Mouse (Mus musculus): ENCODE measurements around the gene Gm20721. TPM values are rescaled to one million over a fixed set of nuclear protein-coding genes. Genes with fewer than 3 reads are reported as not detected.

Gene Gm20721
- polyA plus RNA-seq, 1 experiment from 2014 or later: 9.6 TPM

GRCm38 (mm10) chr2:174288673-174289430, 57.7 kb downstream of the Gm20721 start:
- ATAC-seq (no peak), DNase-seq (ENCODE audit: low spot score) (no peak)
- H3K9me3 ChIP-seq (ENCODE audit: low read length): no peaks in the 10 kb centered on the region
- H3K4me3 ChIP-seq (ENCODE audit: low read depth, low read length): no peak overlapping the region
- no peak overlapping the region for H3K9ac ChIP-seq (replicated peaks; ENCODE audit: low read depth)
- no peak for TF ChIP-seq CTCF (IDR thresholded peaks at IDR 0.05)
- no peak for TF ChIP-seq EP300 (IDR thresholded peaks at IDR 0.05)
- H3K4me2 ChIP-seq (replicated peaks; ENCODE audit: low read depth, low read length): no peak overlapping the region
- no peaks in the 10 kb centered on the region for H3K36me3 ChIP-seq (ENCODE audit: insufficient read depth, low read length)
- peaks cover 23% of the 10 kb centered on the region for H3K27me3 ChIP-seq (replicated peaks; ENCODE audit: insufficient read depth, low read length)
- 45% methylated on average over 12 of the region's 12 CpGs for WGBS
- no peaks in the 10 kb centered on the region; the same call in 1 of the 2 replicates for H3K4me1 ChIP-seq (ENCODE audit: insufficient read depth, low read depth, low read length)
- no peak overlapping the region for H3K27ac ChIP-seq (ENCODE audit: low read length)

- no peak overlapping the region for H3K4me3 ChIP-seq (ENCODE audit: low read depth, low read length)
- no peak overlapping the region for H3K4me2 ChIP-seq (replicated peaks; ENCODE audit: low read depth, low read length)
- no peak overlapping the region for H3K27ac ChIP-seq (ENCODE audit: low read length)
- H3K4me1 ChIP-seq (ENCODE audit: insufficient read depth, low read depth, low read length): no peaks in the 10 kb centered on the region; the same call in 1 of the 2 replicates
- TF ChIP-seq EP300 (IDR thresholded peaks at IDR 0.05) (no peak), CTCF (IDR thresholded peaks at IDR 0.05) (no peak)
- no peak overlapping the region for H3K9ac ChIP-seq (replicated peaks; ENCODE audit: low read depth)
- H3K36me3 ChIP-seq (ENCODE audit: insufficient read depth, low read length): no peaks in the 10 kb centered on the region
- no peak for DNase-seq (ENCODE audit: low spot score)
- H3K9me3 ChIP-seq (ENCODE audit: low read length): no peaks in the 10 kb centered on the region
- WGBS: 43% methylated on average over 7 of the region's 7 CpGs
- H3K27me3 ChIP-seq (replicated peaks; ENCODE audit: insufficient read depth, low read length): peaks cover 23% of the 10 kb centered on the region
- ATAC-seq: no peak
These were observed 58.6 kb downstream of the Gm20721 start for GRCm38 (mm10) chr2:174287921-174288320.

GRCm38 (mm10) chr2:174285921-174286470, 60.5 kb downstream of the Gm20721 start:
- Histone ChIP-seq H3K4me1 (ENCODE audit: insufficient read depth, low read depth, low read length) (no peaks in the 10 kb centered on the region), H3K9me3 (ENCODE audit: low read length) (no peaks in the 10 kb centered on the region), H3K27ac (ENCODE audit: low read length) (no peak overlapping the region), H3K27me3 (replicated peaks; ENCODE audit: insufficient read depth, low read length) (peaks cover 26% of the 10 kb centered on the region), H3K9ac (replicated peaks; ENCODE audit: low read depth) (no peak overlapping the region), H3K4me3 (ENCODE audit: low read depth, low read length) (peak overlapping the region; percentile 20; the same call in 1 of the 2 replicates), H3K36me3 (ENCODE audit: insufficient read depth, low read length) (no peaks in the 10 kb centered on the region), H3K4me2 (replicated peaks; ENCODE audit: low read depth, low read length) (no peak overlapping the region)
- ATAC-seq (no peak), DNase-seq (ENCODE audit: low spot score) (no peak)
- TF ChIP-seq CTCF (IDR thresholded peaks at IDR 0.05) (no peak), EP300 (IDR thresholded peaks at IDR 0.05) (no peak)
- WGBS: 55% methylated on average over 34 of the region's 34 CpGs

- 43% methylated on average over 58 of the region's 58 CpGs for WGBS
- no peak for TF ChIP-seq CTCF (IDR thresholded peaks at IDR 0.05)
- TF ChIP-seq EP300 (IDR thresholded peaks at IDR 0.05): no peak
- peak; percentile 21; the same call in 1 of the 2 replicates for ATAC-seq
- Histone ChIP-seq H3K4me1 (ENCODE audit: insufficient read depth, low read depth, low read length) (no peaks in the 10 kb centered on the region), H3K4me2 (replicated peaks; ENCODE audit: low read depth, low read length) (peak overlapping the region; percentile 30), H3K27ac (ENCODE audit: low read length) (no peak overlapping the region), H3K9ac (replicated peaks; ENCODE audit: low read depth) (no peak overlapping the region), H3K9me3 (ENCODE audit: low read length) (no peaks in the 10 kb centered on the region), H3K4me3 (ENCODE audit: low read depth, low read length) (peak overlapping the region; percentile 20; the same call in 1 of the 2 replicates), H3K27me3 (replicated peaks; ENCODE audit: insufficient read depth, low read length) (peaks cover 26% of the 10 kb centered on the region), H3K36me3 (ENCODE audit: insufficient read depth, low read length) (no peaks in the 10 kb centered on the region)
- no peak for DNase-seq (ENCODE audit: low spot score)
These were observed 61.6 kb downstream of the Gm20721 start for GRCm38 (mm10) chr2:174284807-174285457.

GRCm38 (mm10) chr2:174284011-174284410, 62.5 kb downstream of the Gm20721 start, which contains the start of gene Gnas:
Gene Gnas (plus strand): TSS chr2:174284320.
- peak within 1 kb of the TSS; percentile 30 for H3K4me2 ChIP-seq (replicated peaks; ENCODE audit: low read depth, low read length)
- TF ChIP-seq EP300 (IDR thresholded peaks at IDR 0.05): no peak
- TF ChIP-seq CTCF (IDR thresholded peaks at IDR 0.05): peak; percentile 71
- H3K27me3 ChIP-seq (replicated peaks; ENCODE audit: insufficient read depth, low read length): peaks cover 26% of the 10 kb centered on the region
- H3K9me3 ChIP-seq (ENCODE audit: low read length): no peaks in the 10 kb centered on the region
- WGBS: 44% methylated on average over 19 of the region's 19 CpGs
- peak within 1 kb of the TSS; percentile 20; the same call in 1 of the 2 replicates for H3K4me3 ChIP-seq (ENCODE audit: low read depth, low read length)
- no peak within 1 kb of the TSS for H3K9ac ChIP-seq (replicated peaks; ENCODE audit: low read depth)
- H3K36me3 ChIP-seq (ENCODE audit: insufficient read depth, low read length): no peaks in the 10 kb centered on the region
- no peaks in the 10 kb centered on the region for H3K4me1 ChIP-seq (ENCODE audit: insufficient read depth, low read depth, low read length)
- no peak for DNase-seq (ENCODE audit: low spot score)
- ATAC-seq: peak; percentile 44; the same call in 1 of the 2 replicates
- H3K27ac ChIP-seq (ENCODE audit: low read length): no peak within 1 kb of the TSS

- Histone ChIP-seq H3K36me3 (ENCODE audit: insufficient read depth, low read length) (no peaks in the 10 kb centered on the region), H3K4me2 (replicated peaks; ENCODE audit: low read depth, low read length) (peak overlapping the region; percentile 30; the same call in 1 of the 2 replicates), H3K9ac (replicated peaks; ENCODE audit: low read depth) (no peak overlapping the region), H3K4me3 (ENCODE audit: low read depth, low read length) (no peak overlapping the region), H3K27me3 (replicated peaks; ENCODE audit: insufficient read depth, low read length) (peaks cover 26% of the 10 kb centered on the region), H3K4me1 (ENCODE audit: insufficient read depth, low read depth, low read length) (no peaks in the 10 kb centered on the region), H3K9me3 (ENCODE audit: low read length) (no peaks in the 10 kb centered on the region), H3K27ac (ENCODE audit: low read length) (no peak overlapping the region)
- DNase-seq (ENCODE audit: low spot score) (no peak), ATAC-seq (no peak)
- no peak for TF ChIP-seq EP300 (IDR thresholded peaks at IDR 0.05)
- TF ChIP-seq CTCF (IDR thresholded peaks at IDR 0.05): no peak
- 63% methylated on average over 11 of the region's 11 CpGs for WGBS
These were observed 63.2 kb downstream of the Gm20721 start for GRCm38 (mm10) chr2:174283341-174283740.

Other genes starting within 250 kb of the Gm20721 start
- gene Npepl1, start 236.4 kb downstream of the Gm20721 start, polyA plus RNA-seq (2015; fragmentation: Nextera tagmentation; extraction: Ambion mirVana): 58.0 and 60.2 TPM in 2 replicates
- gene Gnas, start 62.4 kb downstream of the Gm20721 start, polyA plus RNA-seq (2015; fragmentation: Nextera tagmentation; extraction: Ambion mirVana): 1,238 and 1,252 TPM in 2 replicates
- 54.3 and 59.1 TPM in 2 replicates for gene Nelfcd, start 69.1 kb upstream of the Gm20721 start, polyA plus RNA-seq (2015; fragmentation: Nextera tagmentation; extraction: Ambion mirVana)
- 208 and 222 TPM in 2 replicates for gene Ctsz, start 92.3 kb upstream of the Gm20721 start, polyA plus RNA-seq (2015; fragmentation: Nextera tagmentation; extraction: Ambion mirVana)
- 10.5 and 11.3 TPM in 2 replicates for gene Tubb1, start 104.0 kb upstream of the Gm20721 start, polyA plus RNA-seq (2015; fragmentation: Nextera tagmentation; extraction: Ambion mirVana)
- gene Atp5e, start 117.4 kb upstream of the Gm20721 start, polyA plus RNA-seq (2015; fragmentation: Nextera tagmentation; extraction: Ambion mirVana): 591 and 652 TPM in 2 replicates
- gene Prelid3b, start 126.4 kb upstream of the Gm20721 start, polyA plus RNA-seq (2015; fragmentation: Nextera tagmentation; extraction: Ambion mirVana): 64.9 and 68.9 TPM in 2 replicates

Data from lung, postnatal 0 days (tissue).